Mouse (Mus musculus) limb, embryonic 15.5 days (tissue): ENCODE measurements around the gene Mpg. TPM values are rescaled to one million over a fixed set of nuclear protein-coding genes. Genes with fewer than 3 reads are reported as not detected.

Experiments
- ATAC-seq: fragments of 200-750 bp; cut with Nextera tagmentation; 2 replicates; pipeline ENCODE4 v1.8.0; 2017; ENCODE audit warnings: low read depth, moderate TSS enrichment; ENCODE audit not compliant: insufficient number of reproducible peaks, low FRiP score, low TSS enrichment
- H3K27ac ChIP-seq: fragments of 300-500 bp; sonication (generic); 2 replicates; pipeline ENCODE4 v1.5.1; 2015; ENCODE audit warnings: moderate library complexity, mild to moderate bottlenecking, inconsistent platforms
- H3K27me3 ChIP-seq: fragments of 300-500 bp; sonication (generic); 2 replicates; pipeline ENCODE4 v1.6.1; 2015; ENCODE audit warnings: inconsistent platforms
- H3K36me3 ChIP-seq: fragments of 300-500 bp; sonication (generic); 2 replicates; pipeline ENCODE4 v1.6.1; 2015; ENCODE audit warnings: inconsistent platforms
- H3K4me1 ChIP-seq: fragments of 300-500 bp; sonication (generic); 2 replicates; pipeline ENCODE4 v1.6.1; 2015; ENCODE audit warnings: inconsistent platforms
- H3K4me2 ChIP-seq: fragments of 300-500 bp; sonication (generic); 2 replicates; pipeline ENCODE4 v1.6.1; 2015; ENCODE audit warnings: mild to moderate bottlenecking, inconsistent platforms
- H3K4me3 ChIP-seq: fragments of 300-500 bp; sonication (generic); 2 replicates; pipeline ENCODE4 v1.5.1; 2015; ENCODE audit warnings: mild to moderate bottlenecking, inconsistent platforms
- H3K9ac ChIP-seq: fragments of 300-500 bp; sonication (generic); 2 replicates; pipeline ENCODE4 v1.6.1; 2015; ENCODE audit warnings: inconsistent platforms
- H3K9me3 ChIP-seq: fragments of 300-500 bp; sonication (generic); 2 replicates; pipeline ENCODE4 v1.6.1; 2016; ENCODE audit warnings: inconsistent platforms
- WGBS: fragments of 180-500 bp; shearing (Covaris S2); methylation state at CpG from one replicate; pipeline ENCODE4 v1.1.7; 2015; 5-methylcytosine and 5-hydroxymethylcytosine counted together
- polyA plus RNA-seq: library from polyadenylated mRNA; unstranded; fragments of >200 nt; fragmentation: Nextera tagmentation; extraction: Ambion mirVana; gene quantifications from 2 replicates; pipeline ENCODE4 v1.2.1, GENCODE M21; 2015

Gene Mpg
- 39.4 and 40.0 TPM in 2 replicates for polyA plus RNA-seq

GRCm38 (mm10) chr11:32226124-32226871 lies at the start of gene Mpg:
Gene Mpg, plus strand, starts transcription at chr11:32226505.
- WGBS, result 3% methylated on average over 47 of the region's 47 CpGs
- Histone ChIP-seq H3K36me3 (peaks cover 31% of the 10 kb centered on the region), H3K9ac (peak within 1 kb of the TSS; percentile 70), H3K4me3 (peak within 1 kb of the TSS; percentile 69), H3K9me3 (no peaks in the 10 kb centered on the region), H3K4me2 (peak within 1 kb of the TSS; percentile 77), H3K27ac (peak within 1 kb of the TSS; percentile 94), H3K27me3 (no peaks in the 10 kb centered on the region), H3K4me1 (peaks cover 60% of the 10 kb centered on the region)
- ATAC-seq, result peak; percentile 71; the same call in 1 of the 2 replicates

- H3K36me3 ChIP-seq, result no peaks in the 10 kb centered on the region
- no peak for ATAC-seq
- H3K9me3 ChIP-seq, result no peaks in the 10 kb centered on the region
- 79% methylated on average over 1 of the region's 1 CpGs for WGBS
- no peak overlapping the region for H3K9ac ChIP-seq
- no peak overlapping the region for H3K27ac ChIP-seq
- no peaks in the 10 kb centered on the region for H3K4me1 ChIP-seq
- H3K4me3 ChIP-seq, result no peak overlapping the region
- H3K27me3 ChIP-seq, result no peaks in the 10 kb centered on the region
- no peak overlapping the region for H3K4me2 ChIP-seq
Measured at GRCm38 (mm10) chr11:32178506-32178905, 47.8 kb upstream of the Mpg start.

GRCm38 (mm10) chr11:32181246-32181645 lies 45.1 kb upstream of the Mpg start:
- Histone ChIP-seq H3K27me3 (no peaks in the 10 kb centered on the region), H3K4me1 (no peaks in the 10 kb centered on the region), H3K4me2 (no peak overlapping the region), H3K27ac (no peak overlapping the region), H3K4me3 (no peak overlapping the region), H3K9me3 (no peaks in the 10 kb centered on the region), H3K9ac (no peak overlapping the region), H3K36me3 (no peaks in the 10 kb centered on the region)
- no peak for ATAC-seq
- WGBS, result 82% methylated on average over 4 of the region's 4 CpGs

GRCm38 (mm10) chr11:32181973-32182868 lies 44.1 kb upstream of the Mpg start:
- Histone ChIP-seq H3K36me3 (no peaks in the 10 kb centered on the region), H3K4me2 (no peak overlapping the region), H3K27ac (no peak overlapping the region), H3K9me3 (no peaks in the 10 kb centered on the region), H3K9ac (no peak overlapping the region), H3K4me1 (no peaks in the 10 kb centered on the region), H3K4me3 (no peak overlapping the region), H3K27me3 (no peaks in the 10 kb centered on the region)
- no peak for ATAC-seq
- WGBS, result 45% methylated on average over 25 of the region's 25 CpGs

- no peaks in the 10 kb centered on the region for H3K4me1 ChIP-seq
- H3K27me3 ChIP-seq, result no peaks in the 10 kb centered on the region
- H3K36me3 ChIP-seq, result no peaks in the 10 kb centered on the region
- 82% methylated on average over 8 of the region's 8 CpGs for WGBS
- no peaks in the 10 kb centered on the region for H3K9me3 ChIP-seq
- H3K27ac ChIP-seq, result no peak overlapping the region
- H3K4me2 ChIP-seq, result no peak overlapping the region
- H3K4me3 ChIP-seq, result no peak overlapping the region
- H3K9ac ChIP-seq, result no peak overlapping the region
- ATAC-seq, result no peak
Measured at GRCm38 (mm10) chr11:32184469-32184868, 41.8 kb upstream of the Mpg start.

- 79% methylated on average over 3 of the region's 3 CpGs for WGBS
- no peaks in the 10 kb centered on the region for H3K9me3 ChIP-seq
- no peak for ATAC-seq
- no peak overlapping the region for H3K4me2 ChIP-seq
- H3K4me1 ChIP-seq, result no peaks in the 10 kb centered on the region
- H3K27ac ChIP-seq, result no peak overlapping the region
- no peak overlapping the region for H3K4me3 ChIP-seq
- no peaks in the 10 kb centered on the region for H3K36me3 ChIP-seq
- H3K27me3 ChIP-seq, result no peaks in the 10 kb centered on the region
- H3K9ac ChIP-seq, result no peak overlapping the region
Measured at GRCm38 (mm10) chr11:32186031-32186430, 40.3 kb upstream of the Mpg start.

- no peaks in the 10 kb centered on the region for H3K9me3 ChIP-seq
- no peaks in the 10 kb centered on the region for H3K36me3 ChIP-seq
- H3K4me3 ChIP-seq, result no peak overlapping the region
- H3K27ac ChIP-seq, result no peak overlapping the region
- no peaks in the 10 kb centered on the region for H3K27me3 ChIP-seq
- H3K9ac ChIP-seq, result no peak overlapping the region
- no peak for ATAC-seq
- no peaks in the 10 kb centered on the region for H3K4me1 ChIP-seq
- H3K4me2 ChIP-seq, result no peak overlapping the region
- 86% methylated on average over 4 of the region's 4 CpGs for WGBS
Measured at GRCm38 (mm10) chr11:32187256-32187655, 39.0 kb upstream of the Mpg start.

GRCm38 (mm10) chr11:32188881-32189280 lies 37.4 kb upstream of the Mpg start:
- no peaks in the 10 kb centered on the region for H3K4me1 ChIP-seq
- H3K27me3 ChIP-seq, result no peaks in the 10 kb centered on the region
- H3K27ac ChIP-seq, result no peak overlapping the region
- no peak overlapping the region for H3K4me3 ChIP-seq
- no peak overlapping the region for H3K4me2 ChIP-seq
- H3K36me3 ChIP-seq, result no peaks in the 10 kb centered on the region
- H3K9ac ChIP-seq, result no peak overlapping the region
- no peak for ATAC-seq
- H3K9me3 ChIP-seq, result no peaks in the 10 kb centered on the region
- 84% methylated on average over 12 of the region's 12 CpGs for WGBS

- no peaks in the 10 kb centered on the region for H3K27me3 ChIP-seq
- no peak for ATAC-seq
- no peak overlapping the region for H3K4me2 ChIP-seq
- no peaks in the 10 kb centered on the region for H3K9me3 ChIP-seq
- no peaks in the 10 kb centered on the region for H3K4me1 ChIP-seq
- no peak overlapping the region for H3K27ac ChIP-seq
- H3K9ac ChIP-seq, result no peak overlapping the region
- WGBS, result 69% methylated on average over 5 of the region's 5 CpGs
- no peak overlapping the region for H3K4me3 ChIP-seq
- no peaks in the 10 kb centered on the region for H3K36me3 ChIP-seq
Measured at GRCm38 (mm10) chr11:32189434-32189833, 36.9 kb upstream of the Mpg start.

GRCm38 (mm10) chr11:32190119-32190518 lies 36.2 kb upstream of the Mpg start:
- ATAC-seq, result no peak
- Histone ChIP-seq H3K4me2 (no peak overlapping the region), H3K27me3 (peaks cover 2% of the 10 kb centered on the region), H3K9me3 (no peaks in the 10 kb centered on the region), H3K27ac (no peak overlapping the region), H3K4me3 (no peak overlapping the region), H3K9ac (no peak overlapping the region), H3K4me1 (no peaks in the 10 kb centered on the region), H3K36me3 (no peaks in the 10 kb centered on the region)
- WGBS, result 84% methylated on average over 9 of the region's 9 CpGs

GRCm38 (mm10) chr11:32190603-32191110 lies 35.6 kb upstream of the Mpg start:
- Histone ChIP-seq H3K4me2 (no peak overlapping the region), H3K9me3 (no peaks in the 10 kb centered on the region), H3K36me3 (no peaks in the 10 kb centered on the region), H3K27ac (no peak overlapping the region), H3K4me1 (no peaks in the 10 kb centered on the region), H3K27me3 (peaks cover 7% of the 10 kb centered on the region), H3K4me3 (no peak overlapping the region), H3K9ac (no peak overlapping the region)
- WGBS, result 65% methylated on average over 13 of the region's 13 CpGs
- no peak for ATAC-seq

- H3K4me3 ChIP-seq, result no peak overlapping the region
- peaks cover 14% of the 10 kb centered on the region for H3K27me3 ChIP-seq
- H3K9ac ChIP-seq, result no peak overlapping the region
- ATAC-seq, result no peak
- H3K9me3 ChIP-seq, result no peaks in the 10 kb centered on the region
- H3K27ac ChIP-seq, result no peak overlapping the region
- no peaks in the 10 kb centered on the region for H3K4me1 ChIP-seq
- 80% methylated on average over 10 of the region's 10 CpGs for WGBS
- no peaks in the 10 kb centered on the region for H3K36me3 ChIP-seq
- H3K4me2 ChIP-seq, result no peak overlapping the region
Measured at GRCm38 (mm10) chr11:32193156-32193555, 33.1 kb upstream of the Mpg start.
